Mouse (Mus musculus): ENCODE data around the gene Eps8l1.

GRCm38 (mm10) chr7:4500892-4501471, 40.5 kb downstream of the Eps8l1 start:
- TF ChIP-seq POLR2A (IDR thresholded peaks at IDR 0.05; ENCODE audit: borderline replicate concordance, control insufficient read depth, low read depth, low read length) (no peak), CTCF (IDR thresholded peaks at IDR 0.05; ENCODE audit: control insufficient read depth, insufficient read depth, low read length) (no peak)

Measured in bone marrow, adult 2 months (tissue).